Mouse (Mus musculus) adrenal gland, adult 2 months (tissue): ENCODE data around the gene Cnpy1. TPM values are rescaled to one million over a fixed set of nuclear protein-coding genes. Genes with fewer than 3 reads are reported as not detected.

ENCODE experiments used
- DNase-seq: peaks from one replicate; pipeline ENCODE4 v3.0.0; 2021
- polyA plus RNA-seq: library from polyadenylated mRNA; depleted of rRNA; stranded (reverse); fragments of >200 nt; gene quantifications from 2 replicates; pipeline ENCODE4 v1.2.3, GENCODE M21; 2012
- total RNA-seq, 2 experiments: library from RNA; stranded (reverse); gene quantifications; 2 replicates each; pipeline ENCODE4 v1.2.3; 2021

The Cnpy1 gene
- total and polyA plus RNA-seq, 3 experiments = not detected

DNA sequence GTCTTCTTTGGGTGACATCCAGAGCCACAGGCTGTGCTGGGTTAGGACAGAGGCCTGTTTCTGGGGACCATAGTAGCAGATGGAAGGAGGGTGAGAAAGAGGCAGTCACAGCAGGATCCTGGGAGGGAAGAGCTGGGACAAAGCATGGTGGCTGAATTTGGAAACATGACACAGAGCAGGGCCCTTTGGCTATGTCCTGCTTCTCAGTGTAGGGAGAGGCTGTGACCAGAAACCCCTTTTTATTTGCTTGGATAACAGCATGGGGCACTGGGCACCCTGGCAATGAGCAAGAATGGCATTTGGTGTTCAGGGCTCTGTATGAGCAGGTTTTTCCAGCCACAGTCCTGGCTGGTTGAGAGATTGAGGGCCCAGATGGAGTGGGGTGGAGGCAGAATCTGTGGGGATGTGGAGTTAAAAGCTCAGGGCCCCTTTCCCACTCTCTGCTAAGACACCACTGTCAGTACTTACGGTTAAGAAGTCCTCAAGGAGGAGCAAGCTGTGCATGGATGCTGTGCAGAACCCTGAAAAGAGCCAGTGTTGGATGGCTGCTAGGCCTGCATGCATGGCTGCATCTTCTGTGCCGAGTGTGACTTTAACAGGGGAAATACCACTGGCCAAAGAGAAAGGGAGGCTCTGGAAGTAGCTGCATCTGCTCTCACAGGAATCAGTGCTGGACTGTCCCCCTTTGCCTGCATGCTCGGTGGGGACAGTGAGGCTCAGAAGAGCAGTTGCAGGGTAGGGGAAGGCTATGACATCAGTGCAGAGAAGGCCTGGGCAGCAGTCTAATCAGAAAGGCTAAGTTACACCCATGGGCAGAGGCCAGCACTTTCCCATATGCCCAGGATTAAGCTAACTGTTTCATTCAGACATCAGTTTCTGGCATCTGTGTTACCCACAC, 54.2 kb downstream of the Cnpy1 start:
- DNase-seq = no peak

DNA sequence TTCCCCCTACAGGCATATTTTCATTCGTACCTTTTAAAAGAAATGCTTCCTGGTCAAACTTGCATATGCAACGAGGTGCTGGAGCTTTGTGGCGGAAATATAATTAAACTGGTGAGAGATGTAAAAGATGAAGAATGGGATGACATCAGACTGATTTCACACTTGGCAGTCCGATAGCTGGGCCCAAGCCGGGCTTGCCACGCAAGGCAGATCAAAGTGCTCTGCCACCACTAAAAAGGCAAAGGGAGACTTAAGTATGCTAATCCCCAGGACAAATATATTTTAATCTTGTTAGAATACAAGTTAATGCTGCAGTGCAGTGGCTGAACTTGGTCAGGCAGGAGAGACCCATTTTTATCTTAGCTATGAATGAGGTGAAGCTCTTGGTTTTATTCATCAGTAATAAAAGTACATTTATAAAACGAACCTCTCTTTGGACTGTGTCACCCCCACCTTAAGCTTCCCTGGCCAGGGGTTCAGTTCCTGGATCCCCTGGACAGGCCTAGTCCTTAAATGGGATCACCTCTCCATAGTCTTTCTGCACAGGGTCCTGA, 66.3 kb downstream of the Cnpy1 start:
- DNase-seq = no peak

GRCm38 (mm10) chr5:28178322-28178721, 67.3 kb downstream of the Cnpy1 start:
- no peak for DNase-seq

- no peak for DNase-seq
Observed at GRCm38 (mm10) chr5:28176585-28176984, 69.0 kb downstream of the Cnpy1 start.

GRCm38 (mm10) chr5:28176023-28176422, 69.6 kb downstream of the Cnpy1 start:
- no peak for DNase-seq

- no peak for DNase-seq
Observed at GRCm38 (mm10) chr5:28175570-28175919, 70.1 kb downstream of the Cnpy1 start.

DNA sequence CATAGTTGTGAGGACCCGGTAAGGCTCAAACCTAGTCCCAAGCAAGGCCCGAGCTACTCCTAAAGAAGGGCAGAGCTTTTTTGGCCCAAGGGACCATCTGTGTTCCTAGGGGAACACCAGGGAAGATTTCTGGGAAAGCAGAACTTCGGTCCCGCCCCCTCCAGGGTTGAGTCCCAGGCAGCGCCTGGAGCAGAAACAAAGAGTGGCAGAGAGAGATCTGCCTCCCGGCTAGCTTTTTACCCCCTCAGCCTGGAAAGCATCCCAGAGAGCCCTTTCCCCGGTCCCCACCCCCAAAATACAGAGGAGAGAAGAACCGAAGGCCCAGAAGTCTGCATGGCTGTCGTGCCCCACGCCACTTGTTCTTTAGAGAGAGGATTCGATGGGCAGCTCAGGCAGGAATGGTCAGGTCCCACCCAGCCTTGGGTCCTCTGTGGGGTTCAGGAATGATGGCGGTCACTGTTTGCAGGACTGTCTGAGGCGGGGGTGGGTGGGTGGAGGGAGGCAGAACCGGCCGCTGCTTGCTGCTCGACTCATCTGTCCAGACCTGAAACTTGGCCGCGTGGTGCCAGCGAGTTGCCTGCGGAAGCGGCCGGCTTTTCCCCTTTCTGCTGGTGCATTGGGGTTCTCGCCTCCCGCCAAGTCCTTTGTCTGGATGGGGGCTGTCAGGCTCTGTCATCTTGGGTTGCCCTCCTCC, 70.6 kb downstream of the Cnpy1 start:
- no peak for DNase-seq

- DNase-seq = no peak
Observed at GRCm38 (mm10) chr5:28174086-28174485, 71.5 kb downstream of the Cnpy1 start.

- DNase-seq = no peak
Observed at GRCm38 (mm10) chr5:28173674-28174073, 71.9 kb downstream of the Cnpy1 start.

- no peak for DNase-seq
Observed at GRCm38 (mm10) chr5:28172921-28173670, 72.5 kb downstream of the Cnpy1 start.

- no peak for DNase-seq
Observed at GRCm38 (mm10) chr5:28172261-28172920, 73.2 kb downstream of the Cnpy1 start.

DNA sequence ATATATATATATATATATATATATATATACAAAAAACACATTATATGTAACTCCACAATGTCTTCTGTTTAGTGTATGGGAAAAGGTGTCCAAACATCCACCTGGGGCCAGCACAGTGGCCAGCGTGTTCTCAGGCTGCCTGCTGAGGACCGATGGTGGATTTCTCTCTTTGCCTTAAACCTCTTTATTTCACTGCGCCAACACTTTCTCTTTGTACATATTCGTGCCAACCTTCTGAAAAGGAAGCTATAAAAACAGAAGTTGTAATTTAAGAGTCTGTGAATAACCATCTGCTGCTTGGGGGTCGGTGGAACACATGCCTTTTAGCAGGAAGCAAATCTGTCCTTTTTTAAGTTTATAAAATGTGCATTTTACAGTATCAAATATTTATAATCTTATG, 73.9 kb downstream of the Cnpy1 start:
- no peak for DNase-seq

DNA sequence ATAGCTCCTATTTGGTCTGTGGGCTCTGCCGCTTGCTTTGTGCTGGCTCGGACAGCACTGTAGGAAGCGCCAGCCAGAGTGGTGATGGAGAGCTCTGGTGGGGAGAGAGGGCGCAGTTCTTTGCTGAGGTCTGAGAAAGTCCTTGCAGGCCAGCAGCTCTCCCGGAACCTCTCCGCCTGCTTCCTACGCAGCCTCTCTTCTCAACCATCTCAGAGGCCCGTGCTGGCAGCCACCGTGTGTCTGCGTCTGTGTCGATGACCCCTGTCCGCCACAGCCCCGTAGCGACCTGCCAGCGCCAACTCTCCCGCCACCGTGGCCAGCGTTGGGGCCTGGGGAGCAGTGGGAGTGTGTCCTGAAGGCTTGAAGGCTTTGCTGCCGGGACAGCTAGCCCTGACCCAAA, 74.7 kb downstream of the Cnpy1 start:
- no peak for DNase-seq

- DNase-seq = no peak
Observed at GRCm38 (mm10) chr5:28170081-28170480, 75.5 kb downstream of the Cnpy1 start.

DNA sequence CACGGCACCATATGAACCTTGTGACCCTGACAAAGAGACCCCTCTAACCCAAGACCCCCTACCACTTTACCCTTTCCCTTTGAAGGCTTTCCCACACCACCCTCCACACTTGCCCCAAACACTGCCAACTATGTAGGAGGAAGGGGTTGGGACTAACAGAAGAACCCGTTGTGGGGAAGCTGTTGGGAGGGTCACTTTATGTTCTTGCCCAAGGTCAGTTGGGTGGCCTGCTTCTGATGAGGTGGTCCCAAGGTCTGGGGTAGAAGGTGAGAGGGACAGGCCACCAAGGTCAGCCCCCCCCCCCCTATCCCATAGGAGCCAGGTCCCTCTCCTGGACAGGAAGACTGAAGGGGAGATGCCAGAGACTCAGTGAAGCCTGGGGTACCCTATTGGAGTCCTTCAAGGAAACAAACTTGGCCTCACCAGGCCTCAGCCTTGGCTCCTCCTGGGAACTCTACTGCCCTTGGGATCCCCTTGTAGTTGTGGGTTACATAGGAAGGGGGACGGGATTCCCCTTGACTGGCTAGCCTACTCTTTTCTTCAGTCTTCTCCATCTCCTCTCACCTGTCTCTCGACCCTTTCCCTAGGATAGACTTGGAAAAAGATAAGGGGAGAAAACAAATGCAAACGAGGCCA, 76.3 kb downstream of the Cnpy1 start:
- DNase-seq = no peak

- no peak for DNase-seq
Observed at GRCm38 (mm10) chr5:28168253-28169165, 77.1 kb downstream of the Cnpy1 start.

DNA sequence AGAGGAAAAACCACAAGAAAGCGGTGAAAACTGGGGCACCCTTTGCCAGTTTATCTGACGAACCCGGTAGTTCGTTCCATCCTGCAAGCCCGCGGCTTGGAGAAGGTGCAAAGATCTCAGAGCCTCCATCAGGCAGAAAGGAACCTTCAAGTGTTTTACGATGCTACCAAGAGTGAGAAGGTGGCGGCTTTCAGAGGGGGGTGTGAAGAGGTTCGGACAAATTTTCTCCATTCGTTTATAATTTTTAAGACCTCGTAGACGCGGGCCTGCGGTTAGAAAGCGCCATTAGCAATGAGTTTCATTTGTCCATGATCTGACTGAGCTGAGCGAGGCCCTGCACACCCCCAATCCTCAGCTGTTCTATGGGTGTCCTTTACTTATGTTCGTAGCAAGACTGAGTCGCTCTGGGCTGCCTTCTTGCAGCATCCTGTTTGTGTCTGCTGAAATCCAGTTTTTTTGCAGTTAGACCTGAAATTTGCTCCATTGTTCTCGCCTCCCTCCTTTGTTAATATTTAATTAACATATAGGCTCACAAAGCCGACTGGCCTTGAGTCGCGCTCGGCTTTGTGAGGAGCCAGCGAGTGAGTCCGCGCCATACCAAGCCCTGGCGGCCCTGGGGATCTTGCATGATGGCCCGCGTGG, 77.9 kb downstream of the Cnpy1 start:
- no peak for DNase-seq

DNA sequence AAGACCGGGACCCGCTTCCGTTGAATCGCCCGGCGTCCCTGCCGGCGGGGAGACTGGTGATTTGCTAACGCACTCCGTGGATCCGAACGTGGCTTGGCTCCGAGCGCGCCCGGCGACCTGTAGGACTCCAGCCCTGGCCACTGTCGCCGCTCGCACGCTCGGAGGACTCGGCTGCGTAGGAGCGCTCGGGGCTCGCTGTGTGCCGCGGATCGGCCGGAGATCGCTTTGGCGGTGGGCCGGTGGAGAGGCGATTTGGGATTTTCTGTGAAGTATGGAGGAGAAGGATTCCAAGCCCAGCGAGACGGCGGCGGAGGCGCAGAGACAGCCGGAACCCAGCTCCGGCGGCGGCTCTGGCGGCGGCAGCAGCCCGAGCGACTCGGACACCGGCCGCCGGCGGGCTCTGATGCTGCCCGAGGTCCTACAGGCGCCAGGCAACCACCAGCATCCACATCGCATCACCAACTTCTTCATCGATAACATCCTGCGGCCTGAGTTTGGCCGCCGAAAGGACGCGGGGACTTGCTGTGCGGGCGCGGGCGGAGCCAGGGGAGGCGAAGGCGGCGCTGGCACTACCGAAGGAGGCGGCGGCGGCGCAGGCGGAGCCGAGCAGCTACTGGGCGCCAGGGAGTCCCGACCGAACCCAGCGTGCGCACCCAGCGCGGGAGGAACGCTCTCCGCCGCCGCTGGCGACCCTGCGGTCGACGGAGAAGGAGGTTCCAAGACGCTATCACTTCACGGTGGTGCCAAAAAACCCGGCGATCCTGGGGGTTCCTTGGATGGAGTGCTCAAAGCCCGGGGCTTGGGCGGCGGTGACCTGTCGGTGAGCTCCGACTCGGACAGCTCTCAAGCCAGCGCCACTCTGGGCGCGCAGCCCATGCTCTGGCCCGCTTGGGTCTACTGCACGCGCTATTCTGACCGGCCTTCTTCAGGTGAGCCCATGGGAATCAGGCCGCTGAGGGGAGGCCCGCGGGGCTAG, 79.1 kb downstream of the Cnpy1 start:
- peak; percentile 79 for DNase-seq
